In the genomic region with DNA sequence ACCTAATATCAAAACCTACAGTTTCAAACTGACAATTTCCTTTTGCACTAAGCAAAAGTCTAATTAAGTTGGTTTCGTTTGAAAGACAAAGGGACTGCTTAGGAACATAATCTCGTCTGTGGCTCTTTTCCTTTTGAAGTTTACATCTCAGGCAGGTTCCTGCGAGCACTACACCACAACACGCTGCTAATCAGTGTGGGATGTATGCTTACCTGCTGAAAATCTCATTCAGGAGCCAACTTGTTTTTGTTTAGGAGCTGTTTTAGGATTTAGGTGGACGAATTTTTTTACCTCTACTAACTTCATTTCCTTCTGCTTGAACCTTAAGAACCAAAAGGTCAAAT, we compare ENCODE assay signal across 7 mouse cellular contexts. TPM values are rescaled to one million over a fixed set of nuclear protein-coding genes. Genes with fewer than 3 reads are reported as not detected.
DNase-seq lines count a peak whose midpoint lies in the region; ATAC-seq and TF ChIP-seq lines count a peak whose summit lies in the region.

No protein-coding gene starts in this region.

- no peaks in the 10 kb centered on the region for H3K4me1 ChIP-seq in lung, postnatal 0 days (ENCODE audit: insufficient read depth, low read depth, low read length)
- H3K4me1 ChIP-seq in forebrain, postnatal 0 days (ENCODE audit: insufficient read depth): peaks cover 9% of the 10 kb centered on the region; the same call in 1 of the 2 replicates
- peaks cover 21% of the 10 kb centered on the region for H3K4me1 ChIP-seq in liver, embryonic 13.5 days (replicated peaks)
- H3K4me1 ChIP-seq in stomach, postnatal 0 days (replicated peaks; ENCODE audit: control insufficient read depth, insufficient read depth): no peaks in the 10 kb centered on the region

- DNase-seq in lung, postnatal 0 days (ENCODE audit: low spot score): no peak
- no peak for DNase-seq in lung, postnatal 14 days
- DNase-seq in forebrain, postnatal 0 days: no peak
- no peak for DNase-seq in liver, embryonic 13.5 days
- no peak for DNase-seq in stomach, postnatal 0 days (ENCODE audit: low spot score)
- DNase-seq in embryo, embryonic 11 days: no peak
- DNase-seq in embryo, embryonic 9.5 days (ENCODE audit: extremely low spot score): no peak

- H3K27me3 ChIP-seq in lung, postnatal 0 days (replicated peaks; ENCODE audit: insufficient read depth, low read length): no peaks in the 10 kb centered on the region
- H3K27me3 ChIP-seq in forebrain, postnatal 0 days (ENCODE audit: insufficient read depth, low read length): no peaks in the 10 kb centered on the region
- H3K27me3 ChIP-seq in liver, embryonic 13.5 days: no peaks in the 10 kb centered on the region
- H3K27me3 ChIP-seq in stomach, postnatal 0 days (ENCODE audit: control insufficient read depth, insufficient read depth, low read length): no peaks in the 10 kb centered on the region

- H3K4me2 ChIP-seq in lung, postnatal 0 days (replicated peaks; ENCODE audit: low read depth, low read length): peak overlapping the region; percentile 82
- H3K4me2 ChIP-seq in forebrain, postnatal 0 days (ENCODE audit: low read depth): peak overlapping the region; percentile 53
- H3K4me2 ChIP-seq in liver, embryonic 13.5 days: peak overlapping the region; percentile 85
- H3K4me2 ChIP-seq in stomach, postnatal 0 days (replicated peaks; ENCODE audit: low read depth): peak overlapping the region; percentile 78

- WGBS in lung, postnatal 0 days: 10% methylated on average over 5 of the region's 5 CpGs
- WGBS in forebrain, postnatal 0 days: 11% methylated on average over 5 of the region's 5 CpGs
- 19% methylated on average over 5 of the region's 5 CpGs for WGBS in liver, embryonic 13.5 days (ENCODE audit: insufficient replicate concordance)
- WGBS in stomach, postnatal 0 days: 14% methylated on average over 5 of the region's 5 CpGs

- H3K4me3 ChIP-seq in lung, postnatal 0 days (ENCODE audit: low read depth, low read length): peak overlapping the region; percentile 69
- peak overlapping the region; percentile 61 for H3K4me3 ChIP-seq in forebrain, postnatal 0 days (ENCODE audit: low read depth, low read length)
- H3K4me3 ChIP-seq in liver, embryonic 13.5 days (replicated peaks): peak overlapping the region; percentile 72
- peak overlapping the region; percentile 60 for H3K4me3 ChIP-seq in stomach, postnatal 0 days (ENCODE audit: low read depth, low read length)

- peak overlapping the region; percentile 34; the same call in 1 of the 2 replicates for H3K9ac ChIP-seq in lung, postnatal 0 days (replicated peaks; ENCODE audit: low read depth)
- H3K9ac ChIP-seq in forebrain, postnatal 0 days: peak overlapping the region; percentile 79
- peak overlapping the region; percentile 73; the same call in 1 of the 2 replicates for H3K9ac ChIP-seq in liver, embryonic 13.5 days
- peak overlapping the region; percentile 35; the same call in 1 of the 2 replicates for H3K9ac ChIP-seq in stomach, postnatal 0 days (ENCODE audit: low read length)

- peak; percentile 36 for ATAC-seq in lung, postnatal 0 days
- ATAC-seq in forebrain, postnatal 0 days: peak; percentile 47
- ATAC-seq in liver, embryonic 13.5 days (ENCODE audit: low read depth): 0 out of 2 replicates have a peak, but pooled peaks have one; percentile 14
- ATAC-seq in stomach, postnatal 0 days (ENCODE audit: low FRiP score, low TSS enrichment): 0 out of 2 replicates have a peak, but pooled peaks have one; percentile 5

- no peaks in the 10 kb centered on the region for H3K9me3 ChIP-seq in lung, postnatal 0 days (ENCODE audit: low read length)
- no peaks in the 10 kb centered on the region for H3K9me3 ChIP-seq in forebrain, postnatal 0 days (ENCODE audit: low read length)
- no peaks in the 10 kb centered on the region for H3K9me3 ChIP-seq in liver, embryonic 13.5 days (replicated peaks)
- H3K9me3 ChIP-seq in stomach, postnatal 0 days (ENCODE audit: control insufficient read depth, low read length): no peaks in the 10 kb centered on the region

- peak overlapping the region; percentile 73 for H3K27ac ChIP-seq in lung, postnatal 0 days (ENCODE audit: low read length)
- H3K27ac ChIP-seq in forebrain, postnatal 0 days (ENCODE audit: low read depth, low read length): peak overlapping the region; percentile 83
- no peak overlapping the region for H3K27ac ChIP-seq in liver, embryonic 13.5 days
- peak overlapping the region; percentile 74 for H3K27ac ChIP-seq in stomach, postnatal 0 days (replicated peaks)

- TF ChIP-seq EP300 in lung, postnatal 0 days (IDR thresholded peaks at IDR 0.05): no peak
- no peak for TF ChIP-seq EP300 in stomach, postnatal 0 days (optimal IDR thresholded peaks at IDR 0.05)

- TF ChIP-seq CTCF in lung, postnatal 0 days (IDR thresholded peaks at IDR 0.05): no peak
- no peak for TF ChIP-seq CTCF in forebrain, postnatal 0 days (IDR thresholded peaks at IDR 0.05; ENCODE audit: low read depth)
- TF ChIP-seq CTCF in stomach, postnatal 0 days (IDR thresholded peaks at IDR 0.05; ENCODE audit: low read depth): no peak

- no peaks in the 10 kb centered on the region for H3K36me3 ChIP-seq in lung, postnatal 0 days (ENCODE audit: insufficient read depth, low read length)
- H3K36me3 ChIP-seq in forebrain, postnatal 0 days (ENCODE audit: insufficient read depth): no peaks in the 10 kb centered on the region
- H3K36me3 ChIP-seq in liver, embryonic 13.5 days: no peaks in the 10 kb centered on the region
- no peaks in the 10 kb centered on the region for H3K36me3 ChIP-seq in stomach, postnatal 0 days (ENCODE audit: control insufficient read depth, insufficient read depth, low read length)

RNA-seq across cellular contexts. Expression of gene Cfap300, which starts 0.4 kb away (rescaled TPM):
- polyA plus RNA-seq in lung, postnatal 0 days (2015; fragmentation: Nextera tagmentation; extraction: Ambion mirVana): 5.1 and 6.5 TPM in 2 replicates
- 15.9 and 17.6 TPM in 2 replicates for total RNA-seq in forebrain, postnatal 0 days (2014; rRNA removed)
- polyA plus RNA-seq in forebrain, postnatal 0 days (2015; fragmentation: Nextera tagmentation; extraction: Ambion mirVana): 11.0 and 12.6 TPM in 2 replicates
- 1.6 and 2.1 TPM in 2 replicates for polyA plus RNA-seq in liver, embryonic 13.5 days (2015; fragmentation: Nextera tagmentation; extraction: Ambion mirVana)
- 3.3 and 3.7 TPM in 2 replicates for polyA plus RNA-seq in stomach, postnatal 0 days (2015; fragmentation: Nextera tagmentation; extraction: Ambion mirVana)

RNA-seq across cellular contexts. Expression of gene Yap1, which starts 38.6 kb away (rescaled TPM):
- 17.0 and 19.0 TPM in 2 replicates for polyA plus RNA-seq in lung, postnatal 0 days (2015; fragmentation: Nextera tagmentation; extraction: Ambion mirVana)
- 10.7 and 14.5 TPM in 2 replicates for total RNA-seq in forebrain, postnatal 0 days (2014; rRNA removed)
- 4.0 and 4.7 TPM in 2 replicates for polyA plus RNA-seq in forebrain, postnatal 0 days (2015; fragmentation: Nextera tagmentation; extraction: Ambion mirVana)
- polyA plus RNA-seq in liver, embryonic 13.5 days (2015; fragmentation: Nextera tagmentation; extraction: Ambion mirVana): 3.5 and 3.7 TPM in 2 replicates
- polyA plus RNA-seq in stomach, postnatal 0 days (2015; fragmentation: Nextera tagmentation; extraction: Ambion mirVana): 13.6 and 16.0 TPM in 2 replicates
